Mouse (Mus musculus) forebrain, embryonic 12.5 days (tissue): ENCODE results near the gene 1700014D04Rik. TPM values are rescaled to one million over a fixed set of nuclear protein-coding genes. Genes with fewer than 3 reads are reported as not detected.

Experiments used
- ATAC-seq: fragments of 200-750 bp; cut with Nextera tagmentation; 2 replicates; pipeline ENCODE4 v1.8.0; 2017; ENCODE audit warnings: moderate TSS enrichment; ENCODE audit not compliant: low FRiP score
- H3K27ac ChIP-seq: fragments of 300-500 bp; sonication (generic); 2 replicates; pipeline ENCODE4 v1.5.1; 2016; ENCODE audit warnings: mild to moderate bottlenecking
- H3K27me3 ChIP-seq: fragments of 300-500 bp; sonication (generic); 2 replicates; pipeline ENCODE4 v1.6.1; 2016; ENCODE audit warnings: mild to moderate bottlenecking
- H3K36me3 ChIP-seq: fragments of 300-500 bp; sonication (generic); replicated peaks from 2 replicates; pipeline ENCODE4 v1.6.1; 2016; ENCODE audit warnings: mild to moderate bottlenecking
- H3K4me1 ChIP-seq: fragments of 300-500 bp; sonication (generic); 2 replicates; pipeline ENCODE4 v1.6.1; 2016
- H3K4me2 ChIP-seq: fragments of 300-500 bp; sonication (generic); 2 replicates; pipeline ENCODE4 v1.6.1; 2016; ENCODE audit warnings: mild to moderate bottlenecking, moderate library complexity
- H3K4me3 ChIP-seq: fragments of 300-500 bp; sonication (generic); replicated peaks from 2 replicates; pipeline ENCODE4 v1.5.1; 2016; ENCODE audit warnings: mild to moderate bottlenecking
- H3K9ac ChIP-seq: fragments of 300-500 bp; sonication (generic); 2 replicates; pipeline ENCODE4 v1.6.1; 2016; ENCODE audit warnings: mild to moderate bottlenecking
- H3K9me3 ChIP-seq: fragments of 300-500 bp; sonication (generic); 2 replicates; pipeline ENCODE4 v1.6.1; 2016
- WGBS: fragments of 180-500 bp; shearing (Covaris S2); methylation state at CpG from one replicate; pipeline ENCODE4 v1.1.7; 2016; 5-methylcytosine and 5-hydroxymethylcytosine counted together
- polyA plus RNA-seq: library from polyadenylated mRNA; unstranded; fragments of >200 nt; fragmentation: Nextera tagmentation; extraction: Ambion mirVana; gene quantifications from 2 replicates; pipeline ENCODE4 v1.2.1, GENCODE M21; 2016

1700014D04Rik gene
- polyA plus RNA-seq, 1 experiment from 2014 or later: 0.05 TPM

DNA sequence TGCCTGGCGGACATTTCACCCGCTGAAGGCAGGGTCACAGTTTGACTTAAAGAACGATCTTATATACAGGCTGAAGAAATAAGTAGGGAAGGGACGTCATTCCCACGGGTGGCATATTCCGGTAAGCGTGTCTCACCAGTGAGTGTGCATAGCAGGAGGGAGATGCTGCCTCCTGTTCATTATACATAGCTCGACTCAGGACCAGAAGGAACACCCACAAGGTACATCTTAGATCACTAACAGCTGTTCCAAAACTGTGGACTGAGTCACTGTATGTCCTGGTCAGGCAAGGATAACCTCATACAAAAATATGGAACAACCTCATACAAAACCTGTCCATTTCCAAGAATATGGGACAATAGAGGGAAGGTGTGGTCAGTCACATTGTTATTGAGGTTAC lies 47.4 kb downstream of the 1700014D04Rik start:
- no peak for ATAC-seq
- 88% methylated on average over 8 of the region's 8 CpGs for WGBS
- no peaks in the 10 kb centered on the region for H3K36me3 ChIP-seq

DNA sequence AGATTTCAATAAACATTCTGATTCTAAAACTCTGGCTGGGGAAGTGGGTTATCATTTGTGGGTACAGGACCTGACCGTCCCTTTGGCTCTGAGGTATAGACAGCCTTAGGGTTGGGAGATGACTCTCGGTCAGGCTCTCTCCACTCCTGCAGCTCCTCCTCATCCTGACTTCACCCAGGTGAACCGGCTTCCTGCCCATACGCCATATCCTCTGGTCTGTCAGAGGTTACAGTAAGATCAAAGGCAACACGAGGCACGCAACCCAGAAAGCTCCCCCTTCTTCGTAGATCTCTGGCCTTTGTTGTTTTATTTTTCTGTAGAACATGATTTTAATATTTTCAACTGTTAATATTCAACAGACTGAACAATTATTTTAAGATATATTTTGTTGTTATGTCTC lies 50.8 kb downstream of the 1700014D04Rik start:
- H3K4me1 ChIP-seq: peaks cover 4% of the 10 kb centered on the region; the same call in 1 of the 2 replicates
- no peaks in the 10 kb centered on the region for H3K36me3 ChIP-seq
- H3K9ac ChIP-seq: no peak overlapping the region
- H3K4me2 ChIP-seq: no peak overlapping the region
- 88% methylated on average over 7 of the region's 7 CpGs for WGBS
- H3K27me3 ChIP-seq: no peaks in the 10 kb centered on the region
- H3K4me3 ChIP-seq: no peak overlapping the region
- H3K27ac ChIP-seq: no peak overlapping the region
- H3K9me3 ChIP-seq: peaks cover 4% of the 10 kb centered on the region; the same call in 1 of the 2 replicates
- ATAC-seq: no peak

More for the DNA sequence above, 47.4 kb downstream of the 1700014D04Rik start:
- H3K9ac ChIP-seq: no peak overlapping the region
- H3K4me3 ChIP-seq: no peak overlapping the region
- no peak overlapping the region for H3K27ac ChIP-seq
- H3K4me2 ChIP-seq: no peak overlapping the region
- H3K27me3 ChIP-seq: no peaks in the 10 kb centered on the region
- H3K9me3 ChIP-seq: no peaks in the 10 kb centered on the region
- H3K4me1 ChIP-seq: no peaks in the 10 kb centered on the region

DNA sequence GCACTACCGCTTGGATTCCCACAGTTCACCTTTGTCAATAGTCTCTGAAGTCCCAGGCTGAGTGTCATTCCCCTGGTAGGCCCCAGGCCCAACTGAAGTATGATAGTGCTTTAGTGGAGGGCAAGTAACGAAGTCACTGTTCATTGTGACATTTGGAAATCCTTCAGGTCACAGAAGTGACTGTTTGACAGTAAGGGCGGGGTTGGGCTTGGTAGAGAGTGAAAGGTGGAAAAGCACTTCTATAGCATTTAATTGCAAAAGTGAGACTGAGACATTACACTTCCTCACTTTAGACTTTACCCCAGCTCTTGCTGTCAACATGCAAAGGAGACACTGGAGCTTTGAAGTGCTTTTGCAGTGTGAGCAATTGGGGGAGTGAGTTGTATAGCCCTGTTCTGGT lies 52.5 kb downstream of the 1700014D04Rik start, which contains the start of gene 4921517D22Rik:
Gene 4921517D22Rik (minus strand): TSS at position 101 of the 400 bp plus-strand sequence.
- Histone ChIP-seq H3K4me2 (no peak within 1 kb of the TSS), H3K9me3 (peaks cover 6% of the 10 kb centered on the region; the same call in 1 of the 2 replicates), H3K27ac (no peak within 1 kb of the TSS), H3K9ac (no peak within 1 kb of the TSS), H3K4me1 (peaks cover 4% of the 10 kb centered on the region; the same call in 1 of the 2 replicates), H3K36me3 (no peaks in the 10 kb centered on the region), H3K4me3 (no peak within 1 kb of the TSS), H3K27me3 (no peaks in the 10 kb centered on the region)
- ATAC-seq: no peak
- whole genome bisulfite sequencing: 83% methylated on average over 3 of the region's 3 CpGs

DNA sequence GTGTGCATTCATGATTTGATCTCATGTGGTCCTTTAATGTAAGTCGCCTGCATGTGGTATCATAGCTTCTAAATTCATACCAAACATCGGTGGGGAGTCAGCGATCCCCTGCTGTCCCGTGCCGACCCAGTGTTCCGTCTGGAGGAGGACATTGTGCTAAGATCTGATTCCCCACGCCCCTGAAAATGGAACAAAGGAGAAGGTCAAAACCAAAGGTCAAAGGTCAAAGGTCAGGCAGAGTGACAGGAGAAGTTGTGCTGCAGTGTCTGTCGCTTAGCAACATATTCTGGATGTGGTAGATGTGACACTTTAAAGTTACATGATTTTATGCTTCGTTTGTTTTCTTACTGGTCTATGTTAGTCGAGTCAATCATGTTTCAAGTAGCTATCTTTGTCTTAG lies 55.1 kb downstream of the 1700014D04Rik start:
- no peaks in the 10 kb centered on the region for H3K36me3 ChIP-seq
- H3K4me1 ChIP-seq: peaks cover 4% of the 10 kb centered on the region; the same call in 1 of the 2 replicates
- peaks cover 6% of the 10 kb centered on the region; the same call in 1 of the 2 replicates for H3K9me3 ChIP-seq
- H3K4me3 ChIP-seq: no peak overlapping the region
- H3K27me3 ChIP-seq: no peaks in the 10 kb centered on the region
- WGBS: 37% methylated on average over 10 of the region's 10 CpGs
- no peak overlapping the region for H3K9ac ChIP-seq
- H3K27ac ChIP-seq: no peak overlapping the region
- no peak overlapping the region for H3K4me2 ChIP-seq
- ATAC-seq: no peak

Other genes with a start within 250 kb of the 1700014D04Rik start
- gene Agtpbp1, start 161.5 kb downstream of the 1700014D04Rik start, polyA plus RNA-seq: 24.5 and 28.2 TPM in 2 replicates
- gene Naa35, start 161.5 kb downstream of the 1700014D04Rik start, polyA plus RNA-seq: 151 and 157 TPM in 2 replicates
- 109 and 114 TPM in 2 replicates for gene Golm1, start 70.9 kb downstream of the 1700014D04Rik start, polyA plus RNA-seq
- gene 4921517D22Rik, start 52.6 kb downstream of the 1700014D04Rik start, polyA plus RNA-seq: not detected in 2 replicates
- gene Spata31d1a, start 36.4 kb downstream of the 1700014D04Rik start, polyA plus RNA-seq: 0.17 and 0.28 TPM in 2 replicates
- not detected in 2 replicates for gene Spata31d1b, start 34.5 kb downstream of the 1700014D04Rik start, polyA plus RNA-seq
- not detected in 2 replicates for gene Spata31d1d, start 15.0 kb downstream of the 1700014D04Rik start, polyA plus RNA-seq
- 111 and 113 TPM in 2 replicates for gene Isca1, start 23.1 kb upstream of the 1700014D04Rik start, polyA plus RNA-seq
- gene Gm49354, start 35.5 kb upstream of the 1700014D04Rik start, polyA plus RNA-seq: not detected in 2 replicates
- gene Tut7, start 76.4 kb upstream of the 1700014D04Rik start, polyA plus RNA-seq: 63.8 and 64.2 TPM in 2 replicates